Mouse (Mus musculus) heart, embryonic 14.5 days (tissue): Measurements from ENCODE around the gene Snapc5. TPM values are rescaled to one million over a fixed set of nuclear protein-coding genes. Genes with fewer than 3 reads are reported as not detected.

ENCODE experiments used
- ATAC-seq: fragments of 200-750 bp; cut with Nextera tagmentation; 2 replicates; pipeline ENCODE4 v1.8.0; 2017; ENCODE audit warnings: low read depth, moderate TSS enrichment; ENCODE audit not compliant: insufficient number of reproducible peaks, insufficient read depth, low FRiP score
- H3K27ac ChIP-seq, 2 experiments: fragments of 200-500 bp in 1 of 2; fragments of 300-500 bp in 1 of 2; sonication (generic) in 1 of 2; replicated peaks in 1 of 2; 2 replicates each; pipeline ENCODE4 v1.5.1; 2012 to 2014; ENCODE audit warnings: low read depth in 2 of 2, low read length in 2 of 2, control low read depth in 1 of 2, mild to moderate bottlenecking in 1 of 2, mixed read lengths in 1 of 2; ENCODE audit not compliant: control insufficient read depth in 1 of 2, insufficient read depth in 1 of 2
- H3K27me3 ChIP-seq: fragments of 300-500 bp; sonication (generic); 2 replicates; pipeline ENCODE4 v1.6.1; 2014; ENCODE audit warnings: mild to moderate bottlenecking, low read length, control low read depth; ENCODE audit not compliant: control insufficient read depth, insufficient read depth
- H3K36me3 ChIP-seq: fragments of 300-500 bp; sonication (generic); 2 replicates; pipeline ENCODE4 v1.6.1; 2014; ENCODE audit warnings: mild to moderate bottlenecking, control low read depth, low read length, mixed read lengths; ENCODE audit not compliant: control insufficient read depth, insufficient read depth
- H3K4me1 ChIP-seq, 2 experiments: fragments of 200-500 bp in 1 of 2; fragments of 300-500 bp in 1 of 2; sonication (generic) in 1 of 2; 2 replicates each; pipeline ENCODE4 v1.6.1; 2012 to 2014; ENCODE audit warnings: low read length in 2 of 2, control low read depth in 1 of 2, mixed read lengths in 1 of 2; ENCODE audit not compliant: control insufficient read depth in 2 of 2, insufficient read depth in 2 of 2
- H3K4me2 ChIP-seq: fragments of 300-500 bp; sonication (generic); 2 replicates; pipeline ENCODE4 v1.6.1; 2014; ENCODE audit warnings: mild to moderate bottlenecking, low read length
- H3K4me3 ChIP-seq, 2 experiments: fragments of 200-500 bp in 1 of 2; fragments of 300-500 bp in 1 of 2; sonication (generic) in 1 of 2; 2 replicates each; pipeline ENCODE4 v1.5.1; 2012 to 2014; ENCODE audit warnings: low read length in 2 of 2, mild to moderate bottlenecking in 2 of 2, control low read depth in 1 of 2, low read depth in 1 of 2, moderate library complexity in 1 of 2; ENCODE audit not compliant: control insufficient read depth in 1 of 2, insufficient read depth in 1 of 2
- H3K9ac ChIP-seq: fragments of 300-500 bp; sonication (generic); 2 replicates; pipeline ENCODE4 v1.6.1; 2014; ENCODE audit warnings: mild to moderate bottlenecking, low read length
- H3K9me3 ChIP-seq: fragments of 300-500 bp; sonication (generic); 2 replicates; pipeline ENCODE4 v1.6.1; 2016; ENCODE audit warnings: low read length, control low read depth; ENCODE audit not compliant: control insufficient read depth
- WGBS: fragments of 180-500 bp; shearing (Covaris S2); extraction: QIAGEN DNeasy Blood & Tissue Kit; methylation state at CpG from one replicate; pipeline ENCODE4 v1.1.7; 2014; 5-methylcytosine and 5-hydroxymethylcytosine counted together
- polyA plus RNA-seq: library from polyadenylated mRNA; unstranded; fragments of >200 nt; fragmentation: Nextera tagmentation; extraction: Ambion mirVana; gene quantifications from 2 replicates; pipeline ENCODE4 v1.2.1, GENCODE M21; 2014

Gene Snapc5
- polyA plus RNA-seq, 1 experiment from 2014 or later = 29.8 TPM

DNA sequence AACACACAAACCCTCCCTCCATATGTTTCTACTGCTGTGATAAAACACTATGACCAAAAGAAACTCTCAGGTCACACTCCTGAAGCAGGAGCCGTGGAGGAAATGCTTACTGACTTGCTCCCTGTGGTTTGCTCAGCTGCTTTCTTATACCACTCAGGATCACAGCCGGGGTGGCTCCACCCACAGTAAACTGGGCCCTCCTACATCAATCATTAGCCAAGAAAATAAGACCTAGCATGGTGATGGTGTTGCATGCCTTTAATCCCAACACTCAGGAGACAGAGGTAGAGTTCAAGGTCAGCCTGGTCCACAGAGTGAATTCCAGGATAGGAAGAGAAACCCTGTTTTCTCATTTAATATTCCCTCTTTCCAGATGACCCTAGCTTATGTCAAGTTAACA is 20.8 kb downstream of the Snapc5 start:
- H3K4me2 ChIP-seq = no peak overlapping the region
- no peaks in the 10 kb centered on the region for H3K9me3 ChIP-seq
- H3K36me3 ChIP-seq = peaks cover 49% of the 10 kb centered on the region
- H3K27me3 ChIP-seq = no peaks in the 10 kb centered on the region
- 85% methylated on average over 2 of the region's 2 CpGs for WGBS
- peaks cover 2 to 12% of the 10 kb centered on the region in 2 experiments; a peak in 2 of 4 replicates for H3K4me1 ChIP-seq
- no peak for ATAC-seq
- H3K9ac ChIP-seq = no peak overlapping the region
- H3K4me3 ChIP-seq = no peak overlapping the region
- no peak overlapping the region for H3K27ac ChIP-seq

DNA sequence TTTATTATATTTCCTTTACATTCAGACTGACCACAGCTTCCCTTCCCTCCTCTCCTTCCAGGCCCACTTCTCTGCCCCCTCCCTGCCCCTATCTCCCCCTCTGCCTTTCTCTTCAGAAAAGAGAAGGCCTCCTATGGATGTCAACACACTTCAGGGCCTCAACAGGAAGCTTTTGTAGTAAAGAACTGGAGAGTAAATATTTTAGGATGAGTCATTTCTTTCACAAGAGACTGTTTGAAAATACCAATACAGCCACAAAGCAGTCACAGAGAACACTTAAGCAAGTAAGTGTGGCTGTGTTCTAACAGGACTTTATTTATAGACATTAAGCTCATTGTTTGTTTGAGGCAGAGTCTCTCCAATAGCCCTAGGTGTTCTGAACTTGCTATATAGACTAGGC is 23.3 kb downstream of the Snapc5 start:
- Histone ChIP-seq H3K4me1 (0 out of 4 replicates have a peak, but pooled peaks cover 0 to 1% of the 10 kb centered on the region in 2 experiments), H3K9me3 (no peaks in the 10 kb centered on the region), H3K4me2 (no peak overlapping the region), H3K27ac (no peak overlapping the region), H3K36me3 (peaks cover 57% of the 10 kb centered on the region), H3K4me3 (no peak overlapping the region), H3K27me3 (no peaks in the 10 kb centered on the region), H3K9ac (no peak overlapping the region)
- ATAC-seq = no peak

DNA sequence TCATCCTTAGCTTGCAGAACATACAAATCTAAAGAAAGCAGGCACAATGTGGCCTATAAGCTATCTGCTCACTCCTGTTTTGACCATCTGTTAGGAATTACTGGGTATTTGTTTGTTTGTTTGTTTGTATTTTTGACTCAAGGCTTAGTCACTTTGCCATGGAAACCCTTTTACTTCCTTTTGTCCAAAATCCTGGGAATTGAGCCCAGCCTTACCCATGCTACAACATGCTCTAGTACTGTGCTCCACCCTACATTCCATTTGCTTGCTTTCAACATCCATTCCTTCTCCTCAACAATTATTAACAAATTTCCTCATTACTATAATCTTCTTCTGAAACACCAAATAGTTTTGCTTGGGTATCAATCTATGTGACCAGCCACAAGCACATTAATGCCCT is 23.8 kb downstream of the Snapc5 start:
- Histone ChIP-seq H3K27ac (no peak overlapping the region), H3K9ac (no peak overlapping the region), H3K4me3 (no peak overlapping the region), H3K27me3 (no peaks in the 10 kb centered on the region), H3K4me1 (0 out of 4 replicates have a peak, but pooled peaks cover 0 to 4% of the 10 kb centered on the region in 2 experiments), H3K9me3 (no peaks in the 10 kb centered on the region), H3K36me3 (peaks cover 57% of the 10 kb centered on the region), H3K4me2 (no peak overlapping the region)
- ATAC-seq = no peak

DNA sequence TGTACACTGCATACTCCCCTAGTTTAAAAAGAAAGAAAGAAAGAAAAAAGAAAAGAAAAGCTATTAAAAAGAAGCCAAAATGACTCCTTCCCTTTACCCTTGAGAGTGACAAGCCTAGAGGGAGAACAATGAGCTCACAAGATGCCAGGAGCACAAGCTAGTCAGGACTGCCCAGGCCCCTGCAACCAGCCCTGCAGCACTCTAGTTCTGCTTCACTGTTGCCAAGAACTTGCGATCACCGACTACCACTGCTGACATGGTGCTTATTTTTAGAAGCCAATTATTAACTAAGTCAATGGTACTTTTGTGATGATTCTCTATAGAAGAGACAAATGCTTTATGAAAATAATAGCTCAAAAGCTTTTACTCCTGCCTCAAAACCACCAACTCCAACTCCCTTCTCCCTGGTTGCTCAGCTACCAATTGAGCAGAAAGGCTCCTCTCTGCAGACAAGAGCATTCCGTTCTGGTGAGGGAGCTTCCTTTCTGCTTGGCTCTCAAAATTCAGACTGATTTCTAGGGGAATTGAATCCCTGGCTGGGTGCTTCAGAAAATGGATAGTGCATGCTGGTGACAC is 28.5 kb downstream of the Snapc5 start:
- H3K27ac ChIP-seq = 0 out of 4 replicates have a peak overlapping the region, but pooled peaks of 1 of the 2 experiments have one; percentile 16

DNA sequence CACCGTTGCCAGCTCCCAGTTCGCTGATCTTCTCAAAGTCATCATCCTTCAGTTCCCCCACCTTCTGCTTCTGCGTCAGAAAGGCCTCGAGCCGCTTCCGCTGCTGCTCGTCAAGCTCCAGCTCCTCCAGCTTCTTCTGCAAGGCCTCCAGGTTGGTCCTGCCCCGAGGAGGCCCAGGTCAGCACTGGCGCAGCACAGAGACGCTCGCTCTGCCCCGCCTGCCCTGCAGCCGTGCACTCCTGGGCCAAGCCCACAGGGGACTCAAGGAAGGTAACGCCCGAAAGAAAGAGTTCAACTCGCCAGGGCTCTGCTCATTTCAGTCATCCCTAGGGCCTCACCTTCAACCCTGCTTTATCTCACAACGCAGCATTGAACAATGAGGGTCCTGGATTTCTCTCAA is 35.4 kb downstream of the Snapc5 start:
- H3K36me3 ChIP-seq = peaks cover 39% of the 10 kb centered on the region
- H3K27ac ChIP-seq = no peak overlapping the region
- no peak overlapping the region for H3K4me3 ChIP-seq
- H3K27me3 ChIP-seq = no peaks in the 10 kb centered on the region
- ATAC-seq = no peak
- WGBS = 91% methylated on average over 17 of the region's 17 CpGs
- no peak overlapping the region for H3K4me2 ChIP-seq
- peaks cover 0 to 6% of the 10 kb centered on the region in 2 experiments; a peak in 2 of 4 replicates for H3K4me1 ChIP-seq
- no peak overlapping the region for H3K9ac ChIP-seq
- H3K9me3 ChIP-seq = no peaks in the 10 kb centered on the region

More for the DNA sequence above, 28.5 kb downstream of the Snapc5 start:
- no peak overlapping the region for H3K4me3 ChIP-seq
- WGBS = 47% methylated on average over 3 of the region's 3 CpGs
- H3K4me2 ChIP-seq = no peak overlapping the region
- peaks cover 0 to 13% of the 10 kb centered on the region in 2 experiments; a peak in 2 of 4 replicates for H3K4me1 ChIP-seq
- H3K36me3 ChIP-seq = peaks cover 76% of the 10 kb centered on the region
- ATAC-seq = no peak
- H3K27me3 ChIP-seq = no peaks in the 10 kb centered on the region
- H3K9ac ChIP-seq = no peak overlapping the region
- no peaks in the 10 kb centered on the region for H3K9me3 ChIP-seq

DNA sequence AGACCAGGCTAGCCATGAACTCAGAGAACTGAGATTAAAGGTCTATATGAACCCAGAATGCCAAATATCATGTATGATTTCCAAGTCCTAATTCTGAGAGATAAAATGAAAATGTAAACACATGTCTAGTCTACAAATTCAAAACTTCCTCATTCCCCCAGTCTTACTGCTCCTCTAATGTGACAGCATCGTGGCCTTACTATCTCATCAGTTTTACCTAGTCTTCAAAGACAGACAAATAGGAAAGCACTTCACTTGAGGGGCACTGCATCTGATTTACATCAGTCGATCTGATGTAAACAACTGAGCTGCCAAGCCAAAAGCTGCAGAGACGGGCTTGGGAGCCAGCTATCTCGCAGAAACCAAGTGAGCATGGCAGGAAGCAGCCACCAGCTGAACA is 37.0 kb downstream of the Snapc5 start:
- no peak for ATAC-seq
- Histone ChIP-seq H3K9me3 (no peaks in the 10 kb centered on the region), H3K4me3 (no peak overlapping the region), H3K9ac (no peak overlapping the region), H3K4me2 (no peak overlapping the region), H3K36me3 (peaks cover 27% of the 10 kb centered on the region), H3K27me3 (no peaks in the 10 kb centered on the region), H3K27ac (no peak overlapping the region), H3K4me1 (peaks cover 0 to 12% of the 10 kb centered on the region in 2 experiments; a peak in 2 of 4 replicates)
- WGBS = 62% methylated on average over 4 of the region's 4 CpGs

- Histone ChIP-seq H3K27me3 (no peaks in the 10 kb centered on the region), H3K4me1 (peaks cover 0 to 12% of the 10 kb centered on the region in 2 experiments; a peak in 2 of 4 replicates), H3K27ac (no peak overlapping the region), H3K9ac (no peak overlapping the region), H3K36me3 (peaks cover 22% of the 10 kb centered on the region), H3K9me3 (no peaks in the 10 kb centered on the region), H3K4me2 (no peak overlapping the region), H3K4me3 (no peak overlapping the region)
- WGBS = 84% methylated on average over 2 of the region's 2 CpGs
- no peak for ATAC-seq
These were observed 37.6 kb downstream of the Snapc5 start for GRCm38 (mm10) chr9:64216641-64217040.

DNA sequence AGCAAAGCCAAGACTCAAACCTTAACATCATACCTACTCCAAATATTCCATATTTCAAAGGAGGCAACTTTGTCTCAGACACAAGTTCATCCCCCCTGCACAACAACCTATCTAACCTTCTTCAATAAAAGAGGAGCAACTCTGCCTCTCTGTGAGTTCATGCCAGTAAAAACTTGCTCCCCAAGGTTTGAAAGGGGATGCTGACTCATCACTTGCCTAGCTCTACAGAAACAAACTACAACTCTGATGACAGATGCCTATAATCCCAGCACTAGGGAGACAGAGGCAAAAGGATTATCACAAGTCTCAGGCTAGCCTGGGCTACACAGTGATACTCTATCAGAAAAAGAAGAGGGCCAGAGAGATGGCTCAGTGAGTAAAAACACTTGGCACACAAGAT is 38.8 kb downstream of the Snapc5 start:
- no peaks in the 10 kb centered on the region for H3K9me3 ChIP-seq
- peaks cover 10% of the 10 kb centered on the region for H3K36me3 ChIP-seq
- no peak overlapping the region for H3K9ac ChIP-seq
- peaks cover 0 to 12% of the 10 kb centered on the region in 2 experiments; a peak in 2 of 4 replicates for H3K4me1 ChIP-seq
- H3K27ac ChIP-seq = no peak overlapping the region
- H3K4me2 ChIP-seq = no peak overlapping the region
- H3K4me3 ChIP-seq = no peak overlapping the region
- ATAC-seq = no peak
- no peaks in the 10 kb centered on the region for H3K27me3 ChIP-seq
